Mouse (Mus musculus) liver, adult 2 months (tissue): ENCODE measurements around the gene Fah.

Experiments
- CTCF ChIP-seq: fragments of 200-500 bp; IDR thresholded peaks from 2 replicates; pipeline ENCODE4 v1.5.1; 2011; ENCODE audit warnings: low read depth, low read length, control low read depth
- POLR2A ChIP-seq: fragments of 200-500 bp; IDR thresholded peaks from 2 replicates; pipeline ENCODE4 v1.6.1; 2011; ENCODE audit warnings: low read length, control low read depth; ENCODE audit not compliant: insufficient read depth; ENCODE audit errors: extremely low read depth

DNA sequence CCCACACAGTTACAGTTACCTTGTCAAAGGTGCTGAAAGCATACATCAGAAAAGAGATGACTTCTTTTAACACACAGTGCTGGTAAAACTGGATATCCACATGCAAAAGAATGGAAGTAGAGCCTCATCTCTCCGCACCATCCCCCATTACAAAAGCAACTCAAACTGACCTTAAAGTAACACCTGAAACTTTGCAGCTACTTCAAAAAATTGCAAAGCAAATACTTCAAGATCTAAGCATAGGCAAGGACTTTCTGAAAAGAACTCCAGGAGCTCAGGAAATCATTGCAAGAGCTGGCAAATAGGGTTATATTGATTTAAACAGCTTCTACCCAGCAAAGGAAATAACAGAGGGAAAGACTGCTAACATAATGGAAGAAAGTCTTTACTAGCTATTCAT is 46.0 kb downstream of the Fah start:
- no peak for TF ChIP-seq CTCF
- no peak for TF ChIP-seq POLR2A
